Mouse (Mus musculus) activated CD4-positive, CD25-positive, alpha-beta regulatory T cell, adult 4 months (primary cell): ENCODE results near the gene Colec11. TPM values are rescaled to one million over a fixed set of nuclear protein-coding genes. Genes with fewer than 3 reads are reported as not detected.
A peak's percentile ranks its signal among the peaks of the same experiment; 100 is the strongest.

Source experiments
- ATAC-seq: one replicate; pipeline ENCODE4 v1.8.0; 2017
- polyA plus RNA-seq, 2 experiments: library from polyadenylated mRNA; unstranded; fragments of 100-300 nt; shearing (Covaris generic); gene quantifications; one replicate each; pipeline ENCODE4 v1.2.1; 2017

Gene Colec11
- polyA plus RNA-seq, result under 1 TPM in 1 of 2 experiments, not detected in 1; 0.34 TPM

DNA sequence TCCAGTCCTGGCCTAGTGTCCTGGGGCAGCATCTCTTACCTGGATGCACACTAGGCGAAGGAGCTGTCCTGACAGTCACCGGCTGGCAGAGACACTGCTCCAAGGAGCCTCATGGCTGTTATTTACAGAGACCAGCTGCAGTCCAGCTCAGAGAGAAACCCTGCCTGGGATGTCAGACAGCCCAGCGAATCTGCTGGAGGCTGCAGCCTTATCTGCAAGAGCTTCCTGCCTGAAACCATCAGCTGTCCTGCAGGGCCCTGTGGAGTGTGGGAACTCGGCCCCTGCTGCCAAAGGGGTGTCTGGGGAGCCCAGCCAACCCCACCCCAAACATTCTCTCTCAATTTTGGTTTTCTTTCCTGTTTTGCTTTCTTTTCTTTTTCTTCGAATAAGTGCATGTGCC lies at the start of gene Colec11:
TSS of gene Colec11 (minus strand) at position 183 of the 400 bp plus-strand sequence.
- ATAC-seq, result no peak

DNA sequence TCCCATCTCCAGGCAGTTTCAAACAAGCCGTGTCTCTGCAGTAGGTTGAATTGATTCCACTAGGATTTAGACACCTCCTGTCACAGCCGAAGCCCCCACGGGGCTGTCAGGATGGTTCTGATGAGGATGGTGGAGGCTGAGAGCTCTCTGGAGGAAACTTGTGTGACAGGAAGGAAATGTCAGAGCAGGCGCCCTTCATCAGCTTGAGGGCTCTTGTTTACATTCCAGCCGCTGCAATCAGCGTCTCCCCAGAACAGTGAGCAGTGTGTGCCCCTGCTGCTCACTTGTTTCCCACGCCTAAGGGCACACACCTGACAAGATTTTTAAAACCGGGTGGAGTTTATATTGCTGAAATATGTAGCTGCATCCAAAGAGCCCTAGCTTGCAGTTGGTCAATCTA lies 44.1 kb upstream of the Colec11 start:
- ATAC-seq, result no peak

DNA sequence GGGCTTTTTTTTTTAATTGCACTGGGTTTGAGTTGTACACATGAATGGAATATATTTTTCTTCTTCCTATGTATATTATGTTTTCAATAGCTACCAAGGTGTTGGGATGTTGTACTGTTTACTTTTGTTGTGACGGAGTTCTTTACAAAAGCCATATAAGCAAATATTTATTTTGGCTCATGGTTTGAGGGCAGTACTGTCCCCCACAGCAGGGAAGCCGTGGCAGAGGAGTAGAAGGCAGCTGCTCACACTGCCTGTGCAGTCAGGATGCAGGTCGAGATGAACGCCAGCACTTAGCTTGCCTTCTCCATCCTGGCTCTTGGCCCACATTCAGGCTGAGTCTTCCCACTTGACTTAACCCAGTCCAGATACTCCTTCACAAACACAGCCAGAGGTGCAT lies 43.6 kb upstream of the Colec11 start:
- no peak for ATAC-seq

DNA sequence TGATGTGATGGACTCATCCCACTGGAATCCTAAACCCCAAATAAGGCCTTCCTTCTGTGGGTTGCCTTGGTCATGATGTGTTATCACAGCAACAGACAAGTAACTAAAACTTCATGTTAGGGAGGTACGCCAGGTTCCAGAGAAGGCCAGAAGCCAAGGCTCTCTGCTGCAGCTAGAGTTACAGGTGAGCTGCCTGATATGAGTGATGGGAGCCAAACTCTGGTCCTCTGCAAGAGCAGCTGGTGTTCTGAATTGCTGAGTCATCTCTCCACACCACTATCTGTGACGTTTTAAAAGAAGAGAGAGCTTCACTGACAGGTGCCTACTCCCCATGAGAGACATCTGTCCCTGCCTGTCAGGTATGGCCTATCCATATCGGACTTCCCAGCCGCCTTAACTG lies 39.5 kb upstream of the Colec11 start:
- no peak for ATAC-seq

DNA sequence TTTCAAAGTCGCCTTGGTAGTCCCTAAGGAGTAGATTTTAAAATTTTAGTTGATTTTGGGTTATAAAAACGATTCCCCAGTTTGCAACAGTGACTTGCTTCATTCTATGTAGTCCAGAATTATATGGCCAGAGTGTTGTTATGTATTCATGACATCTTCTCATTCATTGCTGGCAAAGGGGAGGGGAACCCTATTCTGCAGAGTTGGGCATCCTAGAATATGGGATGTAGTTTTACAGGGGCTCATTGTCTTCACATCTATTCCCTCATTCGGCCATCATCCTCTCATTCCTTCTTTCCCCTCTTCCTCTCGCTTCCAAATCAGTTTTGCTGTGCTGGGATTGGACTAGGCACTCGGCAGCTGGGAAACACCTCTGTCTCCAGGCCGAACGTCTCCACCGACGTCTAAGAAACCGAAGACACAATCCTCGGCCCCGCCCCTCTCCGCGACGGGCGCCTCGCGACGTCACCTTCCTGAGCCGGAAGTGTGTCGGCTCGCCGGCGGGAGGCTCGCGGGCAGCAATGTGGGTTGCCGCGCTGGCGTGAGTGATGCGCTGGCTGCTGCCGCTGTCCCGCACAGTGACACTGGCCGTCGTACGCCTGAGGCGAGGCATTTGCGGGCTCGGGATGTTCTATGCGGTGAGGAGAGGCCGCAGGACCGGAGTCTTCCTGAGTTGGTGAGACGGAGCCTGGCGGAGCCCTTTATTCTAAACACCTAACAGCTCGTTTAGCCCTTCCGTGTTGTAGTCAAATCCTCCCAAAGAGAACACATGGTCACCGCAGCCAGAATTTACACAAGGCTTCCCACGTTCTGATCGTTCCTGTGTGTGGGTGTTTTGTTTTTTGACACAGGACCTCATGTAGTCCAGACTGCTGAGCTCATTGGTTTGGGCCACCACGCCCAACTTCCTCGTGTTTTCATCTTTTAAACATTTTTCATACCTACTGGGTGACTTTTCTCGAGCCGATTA lies 26.2 kb upstream of the Colec11 start, which contains the start of gene Rnaseh1:
TSS of gene Rnaseh1 (plus strand) at position 462 of the 970 bp plus-strand sequence.
- ATAC-seq, result peak; percentile 99

DNA sequence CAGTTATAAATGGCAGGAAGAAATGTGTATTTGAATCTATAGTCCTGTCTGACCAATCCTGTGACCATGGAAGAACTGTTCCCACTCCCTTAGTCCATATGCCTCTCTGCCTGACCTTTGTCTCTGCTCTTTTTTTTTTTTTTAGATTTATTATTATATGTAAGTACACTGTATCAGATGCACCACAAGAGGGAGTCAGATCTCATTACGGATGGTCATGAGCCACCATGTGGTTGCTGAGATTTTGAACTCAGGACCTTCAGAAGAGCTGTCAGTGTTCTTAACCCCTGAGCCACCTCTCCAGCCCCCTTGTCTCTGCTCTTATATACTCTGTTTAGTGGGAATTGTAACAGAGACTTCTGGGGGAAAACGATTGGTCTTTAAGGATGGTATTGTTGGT lies 15.6 kb upstream of the Colec11 start:
- ATAC-seq, result no peak

DNA sequence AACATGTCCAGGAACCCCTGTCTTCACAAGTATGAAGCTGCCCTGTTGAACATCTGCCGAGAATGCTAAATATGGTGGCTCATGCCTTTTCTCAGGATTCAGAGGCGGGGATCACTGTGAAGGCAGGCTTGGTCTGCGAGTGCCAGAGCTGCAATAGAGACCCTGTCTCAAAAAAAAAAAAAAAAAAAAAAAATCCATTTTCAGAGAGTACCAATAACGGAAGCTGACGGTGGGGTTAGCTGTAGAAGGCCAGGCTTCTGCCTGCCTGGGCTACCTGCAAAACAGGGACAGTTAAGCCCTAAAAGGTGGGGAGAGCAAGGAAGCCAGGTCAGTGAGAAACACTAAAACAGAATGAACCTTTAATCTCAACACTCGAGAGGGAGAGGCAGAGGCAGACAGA lies 13.4 kb upstream of the Colec11 start:
- ATAC-seq, result no peak

DNA sequence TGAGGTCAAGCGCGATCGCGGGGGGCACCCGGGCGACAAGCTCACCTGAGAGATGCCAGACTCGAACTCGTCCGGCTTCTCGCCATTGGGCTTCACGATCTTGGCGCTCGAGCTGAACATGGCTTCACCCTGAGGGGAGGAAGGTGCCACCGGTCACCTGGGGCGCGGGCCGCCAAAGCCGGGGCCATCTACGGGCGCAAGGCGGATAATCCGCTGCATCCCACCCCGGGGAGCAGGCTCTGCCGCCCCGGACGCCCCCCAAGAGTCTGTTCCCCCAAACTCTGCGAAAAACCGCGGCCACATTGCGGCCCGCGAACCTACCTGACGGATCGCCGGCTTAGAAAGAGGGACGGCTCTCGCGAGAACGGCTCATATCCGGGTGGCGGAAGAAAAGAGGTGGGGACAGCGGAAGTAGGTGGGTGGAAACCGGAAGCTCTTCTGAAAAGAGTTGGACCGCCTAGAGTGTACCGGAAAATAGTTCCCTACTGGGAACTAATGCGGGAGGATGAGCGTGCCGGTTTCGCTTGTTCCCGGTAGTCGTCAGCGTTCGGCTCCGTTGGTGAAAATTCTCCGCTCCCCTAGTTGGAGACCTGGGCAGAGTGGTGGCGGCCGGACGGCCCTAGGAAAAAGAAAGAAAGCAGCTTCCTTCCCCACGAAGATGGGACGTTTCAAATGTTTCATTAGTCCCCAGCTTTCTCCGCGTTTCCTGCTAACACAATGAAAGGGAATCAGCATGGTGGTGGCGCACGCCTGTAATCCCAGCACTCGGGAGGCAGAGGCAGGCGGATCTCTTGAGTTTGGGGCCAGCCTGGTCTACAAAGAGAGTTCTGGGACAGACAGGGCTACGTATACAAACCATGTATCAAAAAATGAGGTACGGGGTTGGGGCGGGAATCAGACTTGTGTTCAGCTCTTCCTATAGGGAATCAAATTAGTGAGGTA lies 12.6 kb upstream of the Colec11 start, which contains the start of gene Rps7:
TSS of gene Rps7 (minus strand) at position 419 of the 942 bp plus-strand sequence.
- ATAC-seq, result peak; percentile 95

DNA sequence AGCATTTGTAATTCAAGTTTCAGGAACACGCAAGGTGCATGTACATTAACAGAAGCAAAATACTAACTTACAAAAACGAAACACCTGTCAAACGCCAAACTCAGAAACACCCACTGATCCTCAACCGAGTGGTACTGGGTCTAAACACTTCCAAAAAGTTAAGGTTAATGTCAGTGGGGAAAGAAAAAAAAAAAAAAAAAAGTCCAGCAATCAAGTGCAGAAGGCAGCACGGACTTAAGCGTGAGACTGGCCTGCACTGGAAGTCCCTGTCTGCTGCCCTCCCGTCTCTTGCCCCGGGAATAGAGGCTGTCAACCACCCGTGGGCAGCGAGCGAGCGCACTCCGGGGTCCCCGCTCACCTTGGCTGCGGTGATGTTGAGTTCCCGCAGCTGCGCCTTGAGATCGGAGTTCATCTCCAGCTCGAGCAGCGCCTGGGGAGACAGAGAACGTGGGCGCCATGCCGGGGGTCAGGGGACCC lies 11.9 kb upstream of the Colec11 start:
- peak; percentile 16 for ATAC-seq

DNA sequence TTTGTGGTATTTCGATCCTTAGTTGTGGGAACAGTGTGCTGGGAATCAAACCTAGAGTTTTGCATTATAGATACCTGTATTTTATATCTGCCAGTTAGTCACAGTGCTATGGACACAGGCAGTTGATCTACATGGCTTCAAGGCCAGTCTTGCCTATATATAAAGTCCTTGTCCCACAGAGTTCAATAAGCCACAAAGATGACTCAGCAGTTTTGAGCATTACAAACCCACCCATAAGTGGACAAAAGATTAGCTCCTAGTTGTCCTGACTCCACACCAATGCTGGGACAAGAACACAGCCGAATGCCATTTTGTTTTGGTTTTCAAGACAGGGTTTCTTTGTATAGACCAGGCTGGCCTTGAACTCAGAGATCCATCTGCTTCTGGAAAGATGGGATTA lies 5.3 kb upstream of the Colec11 start:
- ATAC-seq, result no peak

DNA sequence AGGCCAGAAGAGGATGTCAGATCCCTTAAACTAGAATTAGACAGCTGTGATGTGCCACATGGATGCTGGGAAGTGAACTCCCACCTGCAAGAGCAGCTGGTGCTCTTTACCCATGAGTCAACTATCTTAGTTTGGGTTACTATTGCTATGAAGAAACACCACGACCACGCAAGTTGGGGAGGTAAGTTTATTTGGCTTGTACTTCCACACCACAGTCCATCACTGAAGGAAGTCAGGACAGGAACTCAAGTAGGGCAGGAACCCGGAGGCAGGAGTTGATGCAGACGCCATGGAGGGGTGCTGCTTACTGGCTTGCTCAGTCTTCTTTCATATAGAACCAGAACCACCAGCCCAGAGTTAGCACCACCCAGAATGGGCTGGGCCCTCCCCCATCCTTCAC lies 3.9 kb upstream of the Colec11 start:
- no peak for ATAC-seq

DNA sequence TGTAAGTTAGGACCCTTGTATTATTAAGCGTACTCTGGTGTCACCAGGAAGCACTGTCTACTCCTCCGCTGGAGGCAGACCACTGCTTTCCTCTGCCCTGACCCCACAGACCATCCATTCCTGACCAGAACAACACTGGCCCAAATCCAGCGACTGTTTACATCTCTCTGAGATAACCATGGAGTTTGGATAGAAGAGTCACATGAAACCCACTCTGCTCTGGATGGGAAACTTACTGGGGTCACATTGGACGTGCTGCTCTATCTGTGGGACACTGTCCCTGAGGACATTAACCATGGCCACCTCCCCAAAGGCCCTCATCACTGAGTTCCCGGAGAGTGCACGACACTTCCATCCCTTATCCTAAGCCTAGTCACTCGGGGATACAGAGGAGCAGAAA lies 2.2 kb upstream of the Colec11 start:
- no peak for ATAC-seq

DNA sequence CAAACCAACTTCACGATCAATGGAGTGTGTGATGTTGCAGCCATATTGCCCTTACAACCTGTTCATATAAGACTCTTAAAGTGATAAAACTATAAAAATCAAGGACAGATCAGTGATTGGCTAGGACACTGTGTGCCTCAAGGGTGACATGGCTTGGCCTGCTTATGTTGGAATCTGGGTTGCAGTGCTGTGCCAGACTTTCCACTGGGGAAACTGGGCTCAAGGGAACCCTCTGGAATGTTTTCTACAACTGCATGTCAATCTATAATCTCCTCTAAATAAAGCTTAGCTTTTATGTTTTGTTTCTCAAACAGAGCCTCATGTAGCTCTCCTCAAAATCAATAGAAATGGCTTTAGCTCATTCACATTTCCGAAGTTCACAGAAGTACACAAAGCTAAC lies 1.1 kb upstream of the Colec11 start:
- no peak for ATAC-seq

DNA sequence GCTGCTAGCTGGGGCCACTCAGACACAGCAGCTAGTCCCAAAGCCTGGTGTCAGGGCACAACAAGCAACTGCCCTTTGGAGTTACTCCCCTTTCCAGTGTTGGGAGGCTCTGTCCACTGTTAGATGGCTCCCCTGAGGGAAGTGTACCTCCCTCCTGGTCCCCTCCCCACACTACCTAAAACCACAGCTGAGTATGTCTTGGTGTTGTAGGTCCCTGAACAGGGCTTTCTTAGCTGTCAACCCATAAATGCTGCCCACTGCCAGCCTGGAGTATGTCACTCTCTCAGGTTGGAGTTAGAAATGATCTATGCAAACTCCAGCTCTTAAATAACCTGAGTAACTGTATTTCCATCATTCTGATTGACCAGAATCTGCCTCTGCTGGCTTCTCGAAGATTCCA lies 536 bp downstream of the Colec11 start:
- no peak for ATAC-seq

DNA sequence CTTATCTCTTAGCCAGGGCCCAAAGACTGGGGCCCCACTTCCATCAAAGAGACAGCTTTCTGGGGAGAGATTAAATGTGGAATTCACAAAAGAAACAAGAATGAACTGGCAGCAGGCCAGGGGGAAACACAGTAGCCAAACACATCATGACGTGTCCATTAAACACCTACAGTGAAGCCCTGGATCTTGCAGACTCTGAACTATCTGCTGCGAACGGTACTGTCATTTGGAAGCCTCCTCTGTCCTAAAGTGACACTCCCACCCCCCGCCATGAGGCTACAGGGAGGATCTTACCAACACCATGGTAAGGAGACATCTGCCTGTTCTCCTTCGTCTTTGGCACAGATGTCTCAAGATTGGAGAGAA lies 1.0 kb downstream of the Colec11 start:
- no peak for ATAC-seq

DNA sequence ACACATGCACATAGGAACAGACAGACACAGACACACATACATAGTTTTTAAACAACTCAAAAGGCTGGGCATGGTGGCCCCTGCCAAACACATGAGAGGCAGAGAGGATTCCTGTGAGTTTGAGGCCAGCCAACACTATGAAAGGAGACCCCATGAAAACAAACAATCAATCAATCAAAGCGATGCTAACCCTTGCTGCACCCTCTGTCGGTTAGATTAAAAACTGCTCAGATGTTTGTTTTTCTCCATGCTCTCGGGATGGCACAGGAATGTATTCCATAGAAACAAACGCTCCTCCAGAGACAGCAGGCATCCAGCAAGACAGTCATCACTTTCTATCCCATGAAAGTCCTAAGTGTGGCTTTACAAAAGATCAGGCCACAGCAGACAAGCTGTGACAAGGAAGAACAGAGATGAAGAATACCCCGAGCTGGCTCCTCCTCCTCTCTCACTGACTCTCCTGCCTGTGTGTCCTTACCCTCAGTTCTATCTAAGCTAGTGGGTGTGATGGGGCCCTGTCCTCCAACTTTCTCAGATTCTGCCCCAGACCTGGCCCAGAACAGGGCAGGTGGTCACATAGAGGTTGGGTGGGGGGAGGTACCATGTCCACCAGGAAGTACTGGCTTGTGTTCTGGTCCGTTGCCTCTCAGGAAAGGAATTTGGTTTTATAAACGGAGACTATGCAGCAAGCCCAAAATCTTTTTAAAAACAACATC lies 1.6 kb downstream of the Colec11 start:
- no peak for ATAC-seq

DNA sequence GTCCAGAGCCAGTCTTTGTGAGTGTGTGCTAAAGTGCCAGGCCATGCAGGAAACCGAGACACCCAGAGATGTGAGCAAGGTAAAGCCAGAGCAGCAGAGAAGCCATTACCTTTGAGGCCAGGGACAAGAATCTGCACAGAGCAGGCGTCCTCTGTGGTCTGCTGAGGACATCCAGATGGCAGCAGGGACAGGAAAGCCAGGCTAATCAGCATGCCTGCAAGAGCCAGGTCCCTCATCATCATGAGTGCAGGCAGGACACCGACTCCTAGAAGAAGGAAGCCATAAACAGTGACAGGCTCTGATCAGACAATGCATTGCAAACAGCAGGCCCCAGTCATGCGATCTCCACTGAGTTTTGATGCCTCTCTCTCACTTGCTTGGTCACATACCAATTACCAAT lies 5.9 kb downstream of the Colec11 start:
- ATAC-seq, result no peak

DNA sequence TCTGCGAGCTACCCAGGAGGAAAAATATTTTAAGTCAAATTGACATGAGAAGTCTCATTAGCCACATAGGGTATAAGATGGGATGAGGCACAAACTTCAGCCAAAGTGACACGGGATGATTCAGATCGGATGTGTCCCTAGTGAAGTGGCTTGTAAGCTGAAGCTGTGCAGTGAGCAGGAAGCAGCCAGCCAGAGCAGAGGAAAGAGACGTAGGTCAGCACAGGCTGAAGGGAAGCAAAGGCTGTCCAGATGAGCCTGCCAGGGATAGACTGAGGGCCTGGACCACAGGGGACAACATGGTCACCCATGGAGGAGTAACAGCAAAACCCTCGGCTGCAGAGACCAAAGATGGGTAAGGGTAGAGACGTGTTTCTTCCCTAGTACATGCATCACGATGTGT lies 8.8 kb downstream of the Colec11 start:
- no peak for ATAC-seq

DNA sequence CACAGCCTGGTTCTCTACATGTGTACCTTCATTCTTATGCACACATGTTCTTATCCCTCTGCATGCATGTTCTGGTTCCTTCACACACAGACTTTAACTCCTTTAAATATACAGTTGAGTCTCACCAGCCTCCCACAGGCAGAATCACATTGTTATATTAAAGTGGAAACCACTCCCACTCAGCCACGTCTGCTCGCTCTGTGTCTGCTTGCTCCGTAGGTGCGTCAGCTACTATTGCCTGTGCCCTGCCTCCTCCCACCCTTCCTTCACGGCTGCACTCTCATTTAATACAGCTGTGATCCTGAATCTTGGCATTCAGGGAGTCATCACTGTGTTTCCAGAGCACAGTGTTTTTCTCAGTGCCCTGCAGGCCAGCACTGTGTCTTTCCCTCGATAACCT lies 10.8 kb downstream of the Colec11 start:
- ATAC-seq, result no peak

DNA sequence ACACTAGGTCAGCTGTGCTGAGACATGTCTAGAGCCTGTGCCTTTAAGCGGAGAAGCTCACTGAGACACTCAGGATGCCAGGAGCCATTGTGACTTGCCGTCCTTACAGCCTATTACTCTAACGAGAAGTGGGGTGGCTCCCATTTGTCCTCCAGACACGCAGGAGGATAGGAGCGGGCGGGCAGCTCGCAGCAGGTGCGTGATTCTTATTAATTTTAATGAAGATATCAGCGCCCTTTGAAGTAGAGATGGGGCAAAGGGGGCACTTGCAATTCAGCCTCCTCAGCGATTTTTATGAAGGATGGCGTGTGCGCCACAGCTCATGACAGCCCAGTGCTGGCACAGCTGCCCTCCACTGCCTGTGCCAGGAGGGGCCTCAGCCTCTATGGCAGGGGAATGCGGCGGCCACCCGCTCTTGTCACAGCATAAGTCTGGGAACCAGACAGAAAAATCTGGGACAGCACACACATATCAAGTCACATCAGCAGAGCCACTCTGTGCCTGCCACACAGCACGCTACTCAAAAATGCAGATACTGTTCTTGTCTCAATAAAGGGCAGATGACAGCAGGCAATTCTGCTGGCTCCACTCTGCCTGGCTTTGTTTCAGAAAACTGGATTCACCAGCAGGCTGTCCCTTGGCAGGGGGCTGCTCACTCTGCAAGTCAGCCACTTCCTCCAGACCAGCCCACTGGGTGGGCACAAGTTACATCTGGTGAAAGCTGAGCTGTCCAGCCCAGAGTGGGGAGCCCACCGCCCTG lies 15.5 kb downstream of the Colec11 start:
- no peak for ATAC-seq

DNA sequence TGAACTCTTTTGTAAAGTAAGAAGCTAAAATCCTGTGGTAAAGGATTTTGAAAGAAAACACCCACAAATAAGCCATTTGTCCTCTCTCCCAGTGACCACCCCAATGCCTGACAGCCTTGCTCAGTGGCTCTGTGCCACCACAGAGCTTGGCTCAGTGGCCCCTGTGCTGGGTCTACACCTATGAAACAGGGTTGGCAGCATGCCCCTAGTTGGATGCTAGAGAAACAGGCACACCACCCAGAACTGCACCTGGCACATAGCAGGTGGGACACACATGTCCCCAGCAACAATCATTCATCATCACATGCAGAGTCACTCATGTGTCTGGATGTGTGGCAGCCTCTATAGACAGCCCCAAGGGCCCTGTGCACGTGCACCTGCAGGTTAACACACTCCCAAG lies 19.7 kb downstream of the Colec11 start:
- no peak for ATAC-seq

DNA sequence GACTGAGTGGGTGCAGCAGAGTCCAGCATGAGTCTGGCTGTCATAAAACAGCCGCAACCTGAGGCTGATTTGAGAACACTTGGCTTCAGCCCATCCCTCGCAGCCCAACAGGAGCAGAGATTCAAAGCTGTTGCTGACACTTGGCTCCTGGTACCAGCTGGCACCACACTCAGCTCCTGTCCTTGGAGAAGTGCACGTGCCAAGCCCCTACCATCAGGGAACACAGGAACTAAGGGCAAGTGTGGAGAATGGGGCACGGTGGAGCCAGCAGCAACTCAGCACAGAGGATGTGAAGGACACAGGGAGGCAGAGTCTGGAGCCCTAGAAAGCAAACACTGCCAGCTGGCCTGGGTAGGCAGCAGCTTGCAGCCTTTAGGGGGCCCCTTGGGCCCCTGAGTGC lies 20.9 kb downstream of the Colec11 start:
- ATAC-seq, result no peak
